Mouse (Mus musculus) heart, postnatal 0 days (tissue): ENCODE data around the gene Olfr418. TPM values are rescaled to one million over a fixed set of nuclear protein-coding genes. Genes with fewer than 3 reads are reported as not detected.

ENCODE experiments used
- ATAC-seq: fragments of 200-750 bp; cut with Nextera tagmentation; 2 replicates; pipeline ENCODE4 v1.8.0; 2017; ENCODE audit warnings: low read depth, moderate number of reproducible peaks, moderate library complexity; ENCODE audit not compliant: insufficient read depth
- DNase-seq: peaks from one replicate; pipeline ENCODE4 v3.0.0-alpha.2; 2016; ENCODE audit warnings: low spot score
- H3K27ac ChIP-seq: fragments of 300-500 bp; sonication (generic); 2 replicates; pipeline ENCODE4 v1.5.1; 2014; ENCODE audit warnings: low read depth, mild to moderate bottlenecking
- H3K27me3 ChIP-seq: fragments of 300-500 bp; sonication (generic); 2 replicates; pipeline ENCODE4 v1.6.1; 2014; ENCODE audit warnings: low read length, mixed read lengths; ENCODE audit not compliant: control insufficient read depth, insufficient read depth
- H3K36me3 ChIP-seq: fragments of 300-500 bp; sonication (generic); replicated peaks from 2 replicates; pipeline ENCODE4 v1.6.1; 2014; ENCODE audit warnings: low read length, mixed read lengths; ENCODE audit not compliant: control insufficient read depth, insufficient read depth
- H3K4me1 ChIP-seq: fragments of 300-500 bp; sonication (generic); 2 replicates; pipeline ENCODE4 v1.6.1; 2014; ENCODE audit warnings: antibody characterized with exemption; ENCODE audit not compliant: control insufficient read depth, insufficient read depth
- H3K4me2 ChIP-seq: fragments of 300-500 bp; sonication (generic); 2 replicates; pipeline ENCODE4 v1.6.1; 2014; ENCODE audit warnings: low read depth, mild to moderate bottlenecking, low read length, moderate library complexity
- H3K4me3 ChIP-seq: fragments of 300-500 bp; sonication (generic); 2 replicates; pipeline ENCODE4 v1.5.1; 2014; ENCODE audit warnings: low read depth, low read length
- H3K9ac ChIP-seq: fragments of 300-500 bp; sonication (generic); replicated peaks from 2 replicates; pipeline ENCODE4 v1.6.1; 2014; ENCODE audit warnings: low read depth, low read length, mixed read lengths
- H3K9me3 ChIP-seq: fragments of 300-500 bp; sonication (generic); replicated peaks from 2 replicates; pipeline ENCODE4 v1.6.1; 2016; ENCODE audit warnings: low read length; ENCODE audit not compliant: control insufficient read depth
- CTCF ChIP-seq: IDR thresholded peaks from 2 replicates; pipeline ENCODE4 v1.5.1; 2016; ENCODE audit warnings: antibody characterized with exemption, control low read depth, low read depth
- EP300 ChIP-seq: IDR thresholded peaks from 2 replicates; pipeline ENCODE4 v1.6.1; 2016; ENCODE audit warnings: antibody characterized with exemption, low read depth
- WGBS: fragments of 180-500 bp; shearing (Covaris S2); extraction: QIAGEN DNeasy Blood & Tissue Kit; methylation state at CpG from one replicate; pipeline ENCODE4 v1.1.7; 2014; 5-methylcytosine and 5-hydroxymethylcytosine counted together
- polyA plus RNA-seq: library from polyadenylated mRNA; unstranded; fragments of >200 nt; fragmentation: Nextera tagmentation; extraction: Ambion mirVana; gene quantifications from 2 replicates; pipeline ENCODE4 v1.2.1, GENCODE M21; 2015
- total RNA-seq: library from RNA; depleted of rRNA; stranded (reverse); fragments of >200 nt; gene quantifications from 2 replicates; pipeline ENCODE4 v1.2.3, GENCODE M21; 2014; ENCODE audit warnings: low replicate concordance; rRNA removed

Olfr418 gene
- total and polyA plus RNA-seq, 2 experiments from 2014 or later = not detected

GRCm38 (mm10) chr1:173315725-173316124 lies 49.9 kb downstream of the Olfr418 start:
- Histone ChIP-seq H3K4me2 (no peak overlapping the region), H3K9ac (no peak overlapping the region), H3K9me3 (no peaks in the 10 kb centered on the region), H3K4me3 (no peak overlapping the region), H3K36me3 (no peaks in the 10 kb centered on the region), H3K27ac (no peak overlapping the region), H3K4me1 (no peaks in the 10 kb centered on the region), H3K27me3 (no peaks in the 10 kb centered on the region)
- DNase-seq = no peak
- WGBS = 79% methylated on average over 3 of the region's 3 CpGs
- no peak for ATAC-seq
- TF ChIP-seq CTCF = no peak
- no peak for TF ChIP-seq EP300

DNA sequence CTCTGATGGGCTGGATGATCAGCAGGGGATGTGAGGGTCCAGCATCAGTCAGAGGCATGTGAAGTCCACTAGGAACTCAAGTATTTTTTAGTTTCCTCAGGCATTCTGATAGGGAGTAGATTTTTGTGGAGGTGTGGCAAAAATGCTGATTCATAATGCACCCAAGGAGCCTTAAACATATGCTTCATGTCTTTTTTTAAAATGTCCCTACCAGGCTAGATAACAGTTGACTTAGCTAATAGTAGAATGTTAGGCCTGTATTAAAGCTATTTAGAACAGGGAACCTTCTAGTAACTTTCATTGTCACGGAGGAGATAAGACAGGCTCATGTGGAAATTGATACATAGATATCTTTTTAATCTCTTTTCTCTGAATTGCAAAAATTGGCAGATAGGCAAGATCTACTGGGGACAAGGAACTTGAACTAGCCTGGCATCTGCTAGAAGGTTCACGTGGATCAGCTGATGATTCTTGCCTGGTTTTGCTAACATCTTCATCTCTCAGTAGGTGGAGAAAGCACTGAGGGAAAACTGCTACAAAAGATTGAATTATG lies 52.2 kb downstream of the Olfr418 start:
- no peak for ATAC-seq
- no peaks in the 10 kb centered on the region for H3K27me3 ChIP-seq
- H3K9ac ChIP-seq = no peak overlapping the region
- DNase-seq = no peak
- no peak overlapping the region for H3K4me3 ChIP-seq
- no peaks in the 10 kb centered on the region for H3K9me3 ChIP-seq
- WGBS = 72% methylated on average over 2 of the region's 2 CpGs
- H3K4me2 ChIP-seq = no peak overlapping the region
- no peaks in the 10 kb centered on the region for H3K36me3 ChIP-seq
- no peaks in the 10 kb centered on the region for H3K4me1 ChIP-seq
- H3K27ac ChIP-seq = no peak overlapping the region
- TF ChIP-seq CTCF (no peak), EP300 (no peak)

GRCm38 (mm10) chr1:173321593-173322248 lies 55.9 kb downstream of the Olfr418 start:
- H3K36me3 ChIP-seq = no peaks in the 10 kb centered on the region
- no peak overlapping the region for H3K4me2 ChIP-seq
- no peaks in the 10 kb centered on the region for H3K4me1 ChIP-seq
- no peak overlapping the region for H3K9ac ChIP-seq
- H3K27ac ChIP-seq = no peak overlapping the region
- H3K9me3 ChIP-seq = no peaks in the 10 kb centered on the region
- WGBS = 72% methylated on average over 8 of the region's 8 CpGs
- H3K4me3 ChIP-seq = no peak overlapping the region
- no peak for TF ChIP-seq EP300
- TF ChIP-seq CTCF = no peak
- no peak for DNase-seq
- no peaks in the 10 kb centered on the region for H3K27me3 ChIP-seq
- ATAC-seq = no peak

- Histone ChIP-seq H3K9me3 (no peaks in the 10 kb centered on the region), H3K4me3 (no peak overlapping the region), H3K4me2 (no peak overlapping the region), H3K4me1 (no peaks in the 10 kb centered on the region), H3K27me3 (no peaks in the 10 kb centered on the region), H3K9ac (no peak overlapping the region), H3K27ac (no peak overlapping the region), H3K36me3 (no peaks in the 10 kb centered on the region)
- no peak for TF ChIP-seq CTCF
- TF ChIP-seq EP300 = no peak
- ATAC-seq (no peak), DNase-seq (no peak)
- 58% methylated on average over 6 of the region's 6 CpGs for WGBS
Observed at GRCm38 (mm10) chr1:173322249-173322627, 56.4 kb downstream of the Olfr418 start.

Other genes with a start within 250 kb of the Olfr418 start
- not detected in 2 replicates for gene Olfr1408, start 128.6 kb upstream of the Olfr418 start, total RNA-seq
- gene Olfr1408, start 128.6 kb upstream of the Olfr418 start, polyA plus RNA-seq = not detected in 2 replicates
- gene Olfr1406, start 75.4 kb upstream of the Olfr418 start, total RNA-seq = not detected in 2 replicates
- gene Olfr1406, start 75.4 kb upstream of the Olfr418 start, polyA plus RNA-seq = not detected in 2 replicates
- not detected in 2 replicates for gene Olfr218, start 68.2 kb upstream of the Olfr418 start, total RNA-seq
- not detected in 2 replicates for gene Olfr218, start 68.2 kb upstream of the Olfr418 start, polyA plus RNA-seq
- gene Olfr1404, start 53.6 kb upstream of the Olfr418 start, total RNA-seq = not detected in 2 replicates
- gene Olfr1404, start 53.6 kb upstream of the Olfr418 start, polyA plus RNA-seq = not detected in 2 replicates
- 0.38 TPM in 1 of 2 replicates, not detected in the other for gene Fcer1a, start 38.8 kb upstream of the Olfr418 start, total RNA-seq
- gene Fcer1a, start 38.8 kb upstream of the Olfr418 start, polyA plus RNA-seq = 0.89 TPM in 2 replicates
- gene Mptx2, start 11.8 kb downstream of the Olfr418 start, total RNA-seq = not detected in 2 replicates
- not detected in 2 replicates for gene Mptx2, start 11.8 kb downstream of the Olfr418 start, polyA plus RNA-seq
- gene Ackr1, start 67.7 kb downstream of the Olfr418 start, total RNA-seq = 1.8 TPM in 1 of 2 replicates, not detected in the other
- 0.14 and 0.16 TPM in 2 replicates for gene Ackr1, start 67.7 kb downstream of the Olfr418 start, polyA plus RNA-seq
- gene Aim2, start 84.9 kb downstream of the Olfr418 start, total RNA-seq = 0.19 and 0.54 TPM in 2 replicates
- 1.3 and 1.7 TPM in 2 replicates for gene Aim2, start 84.9 kb downstream of the Olfr418 start, polyA plus RNA-seq
- gene Cadm3, start 101.7 kb downstream of the Olfr418 start, total RNA-seq = 0.35 and 1.1 TPM in 2 replicates
- 0.10 and 0.29 TPM in 2 replicates for gene Cadm3, start 101.7 kb downstream of the Olfr418 start, polyA plus RNA-seq
- gene Ifi206, start 225.0 kb downstream of the Olfr418 start, total RNA-seq = 0.04 and 0.27 TPM in 2 replicates
- 0.14 TPM in 2 replicates for gene Ifi206, start 225.0 kb downstream of the Olfr418 start, polyA plus RNA-seq